In genomic region chr6:90757427-90757883, GRCm38 (mm10) we compare ENCODE assay signal across 7 mouse cellular contexts.
DNase-seq lines count a peak whose midpoint lies in the region; ATAC-seq lines count a peak whose summit lies in the region.

No protein-coding gene starts in this region.

- intact Hi-C loops in heart, postnatal 14 days (cut with DNase I): no loop called here

- ATAC-seq in erythroblast, adult 5-6 weeks (replicated peaks; ENCODE audit: low FRiP score, poor library complexity, severe bottlenecking): no peak

- DNase-seq in 416B (ENCODE audit: low read depth): peak; percentile 18
- DNase-seq in B cell, adult 2 months: peak; percentile 84 to 88
- DNase-seq in heart, postnatal 14 days: peak; percentile 42 to 51
- peak; percentile 51 for DNase-seq in lung, postnatal 10 days
- peak; percentile 67 for DNase-seq in thymus, postnatal 4 days
- no peak for DNase-seq in urinary bladder, postnatal 36 days (ENCODE audit: low spot score in 2 of 2)

Comparison
In these comparisons a context has a peak if more than half of its experiments do, and no peak if none do; other contexts are left out.
1. DNase-seq: peak in 416B (single experiment), B cell, adult 2 months (2 of 2), heart, postnatal 14 days (2 of 2), lung, postnatal 10 days (single experiment) and thymus, postnatal 4 days (single experiment); none in urinary bladder, postnatal 36 days (0 of 2).